Mouse (Mus musculus): ENCODE results near the gene Upb1. TPM values are rescaled to one million over a fixed set of nuclear protein-coding genes. Genes with fewer than 3 reads are reported as not detected.
"Not testable (repeated sequence)": the region's sequence is repeated elsewhere in the genome, so short reads cannot be mapped to it uniquely, and the experiment has no call there.

Upb1 gene
- polyA plus RNA-seq, 1 experiment: 0.77 TPM

DNA sequence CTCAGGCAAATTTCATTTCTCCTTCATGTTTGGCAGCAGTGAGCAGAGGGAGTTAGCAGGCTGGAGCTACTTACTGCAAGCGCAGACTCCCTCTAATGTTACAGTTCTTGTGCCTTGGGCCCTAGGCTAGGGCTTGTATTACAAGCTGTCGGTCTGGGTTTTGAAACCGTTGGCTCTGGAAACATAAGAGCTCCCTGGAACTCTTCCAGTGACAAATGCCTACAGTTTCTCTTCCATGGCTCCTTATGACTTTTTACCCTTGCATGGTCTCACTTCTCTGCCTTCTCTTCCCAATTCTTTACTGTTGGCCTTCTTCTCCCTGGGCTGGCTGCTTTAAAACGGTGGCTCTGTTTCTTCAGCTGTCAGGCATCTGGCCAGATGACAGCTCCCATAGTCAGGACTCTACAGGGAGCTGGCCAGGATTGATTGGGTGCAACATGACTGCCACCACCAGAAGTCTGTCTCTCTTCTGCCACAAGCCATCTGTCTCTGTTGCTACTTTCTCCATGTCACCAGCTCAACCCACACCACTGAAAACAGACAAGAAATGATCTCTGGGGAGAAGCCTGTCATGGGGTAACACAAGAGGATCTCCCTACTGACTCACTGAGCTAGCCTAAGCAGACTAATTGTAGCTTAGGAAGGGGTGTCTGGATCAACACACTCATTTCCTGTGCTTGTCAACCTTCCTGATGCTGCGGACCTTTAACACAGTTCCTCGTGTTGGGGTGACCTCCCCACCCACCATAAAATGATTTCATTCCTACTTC, 65.1 kb downstream of the Upb1 start:
- H3K36me3 ChIP-seq (ENCODE audit: control insufficient read depth, insufficient read depth, low read length): no peaks in the 10 kb centered on the region
- no peak overlapping the region for H3K4me3 ChIP-seq (ENCODE audit: control insufficient read depth, insufficient read depth, low read length)
- no peak overlapping the region for H3K27ac ChIP-seq (ENCODE audit: control insufficient read depth, insufficient read depth, low read length)
- TF ChIP-seq POLR2A (IDR thresholded peaks at IDR 0.05; ENCODE audit: control insufficient read depth, extremely low read depth, insufficient read depth, low read length, poor library complexity) (no peak), CTCF (IDR thresholded peaks at IDR 0.05; ENCODE audit: borderline replicate concordance, control insufficient read depth, extremely low read depth, insufficient read depth, low read length, poor library complexity) (no peak)
- H3K4me1 ChIP-seq (replicated peaks; ENCODE audit: control insufficient read depth, insufficient read depth, low read length): peaks cover 2% of the 10 kb centered on the region; the same call in 1 of the 2 replicates
- DNase-seq: no peak
- WGBS: 71% methylated on average over 6 of the region's 6 CpGs
- H3K27me3 ChIP-seq (ENCODE audit: control insufficient read depth, insufficient read depth, low read length): no peaks in the 10 kb centered on the region

DNA sequence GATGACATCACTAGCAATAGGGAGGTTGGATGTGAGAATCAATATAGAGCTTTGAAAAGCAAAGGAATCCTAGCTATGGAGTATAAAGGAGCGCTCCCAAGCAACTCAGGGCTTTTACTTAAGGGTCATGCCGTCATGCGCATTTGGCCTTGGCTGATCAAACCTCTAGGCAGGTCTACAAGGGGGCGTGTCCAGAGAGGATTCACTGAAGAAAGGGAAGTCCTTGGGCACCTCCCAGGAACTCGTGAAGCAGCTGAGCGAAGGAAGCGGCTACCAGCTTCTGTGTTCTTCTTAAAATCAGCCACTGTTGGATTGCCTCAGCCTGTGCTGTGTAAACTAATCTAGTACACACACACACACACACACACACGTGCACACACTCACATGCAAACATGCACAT, 72.5 kb downstream of the Upb1 start:
- TF ChIP-seq CTCF (IDR thresholded peaks at IDR 0.05; ENCODE audit: borderline replicate concordance, control insufficient read depth, extremely low read depth, insufficient read depth, low read length, poor library complexity): no peak
- TF ChIP-seq POLR2A (IDR thresholded peaks at IDR 0.05; ENCODE audit: control insufficient read depth, extremely low read depth, insufficient read depth, low read length, poor library complexity): no peak
- Histone ChIP-seq H3K27ac (ENCODE audit: control insufficient read depth, insufficient read depth, low read length) (no peak overlapping the region), H3K36me3 (ENCODE audit: control insufficient read depth, insufficient read depth, low read length) (no peaks in the 10 kb centered on the region), H3K4me1 (replicated peaks; ENCODE audit: control insufficient read depth, insufficient read depth, low read length) (no peaks in the 10 kb centered on the region), H3K27me3 (ENCODE audit: control insufficient read depth, insufficient read depth, low read length) (no peaks in the 10 kb centered on the region), H3K4me3 (ENCODE audit: control insufficient read depth, insufficient read depth, low read length) (no peak overlapping the region)
- no peak for DNase-seq
- 33% methylated on average over 8 of the region's 8 CpGs for WGBS

- WGBS: 91% methylated on average over 5 of the region's 5 CpGs
- no peak overlapping the region for H3K4me3 ChIP-seq (ENCODE audit: control insufficient read depth, insufficient read depth, low read length)
These were observed 73.7 kb downstream of the Upb1 start for GRCm38 (mm10) chr10:75474571-75474970.

DNA sequence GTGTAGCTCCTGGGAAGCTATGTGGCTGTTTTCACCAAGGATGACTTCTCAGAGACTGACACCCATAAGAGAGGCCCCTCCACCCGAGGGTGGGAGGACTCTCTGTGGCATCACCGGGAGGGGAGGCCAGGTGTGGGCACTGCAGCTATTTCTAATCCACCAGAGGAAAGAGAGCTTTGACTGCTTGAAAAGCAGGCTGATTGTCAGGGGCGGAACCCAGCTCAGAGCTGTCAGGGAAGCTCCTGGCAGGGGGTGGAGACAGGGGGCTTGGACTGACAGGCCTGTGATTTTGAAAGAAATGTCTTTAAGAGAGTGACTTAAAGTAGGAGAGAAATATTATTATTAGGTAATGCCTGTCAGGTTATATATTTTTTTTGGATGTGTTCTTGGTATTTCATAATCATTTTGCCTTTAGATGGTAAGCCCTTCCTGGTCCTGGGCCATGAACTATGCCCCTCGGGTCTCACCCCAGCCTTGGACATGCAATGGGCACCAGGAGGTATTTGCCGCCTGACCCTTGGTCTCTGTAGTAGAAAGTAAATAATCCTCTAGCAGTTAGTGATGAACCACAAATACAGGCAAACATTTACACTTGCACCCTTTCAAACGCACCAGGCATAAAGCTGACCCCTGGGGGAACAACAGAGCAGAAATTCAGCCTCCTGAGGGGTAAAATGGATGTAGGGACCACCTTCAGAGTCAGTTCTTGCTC, 74.4 kb downstream of the Upb1 start:
- 61% methylated on average over 5 of the region's 6 CpGs for WGBS
- H3K27ac ChIP-seq (ENCODE audit: control insufficient read depth, insufficient read depth, low read length); DNase-seq; H3K36me3 ChIP-seq (ENCODE audit: control insufficient read depth, insufficient read depth, low read length); H3K27me3 ChIP-seq (ENCODE audit: control insufficient read depth, insufficient read depth, low read length); H3K4me3 ChIP-seq (ENCODE audit: control insufficient read depth, insufficient read depth, low read length); H3K4me1 ChIP-seq (replicated peaks; ENCODE audit: control insufficient read depth, insufficient read depth, low read length): not testable (repeated sequence)

More at GRCm38 (mm10) chr10:75474571-75474970, 73.7 kb downstream of the Upb1 start:
- no peak for DNase-seq
- Histone ChIP-seq H3K27ac (ENCODE audit: control insufficient read depth, insufficient read depth, low read length) (no peak overlapping the region), H3K4me1 (replicated peaks; ENCODE audit: control insufficient read depth, insufficient read depth, low read length) (no peaks in the 10 kb centered on the region), H3K27me3 (ENCODE audit: control insufficient read depth, insufficient read depth, low read length) (no peaks in the 10 kb centered on the region), H3K36me3 (ENCODE audit: control insufficient read depth, insufficient read depth, low read length) (no peaks in the 10 kb centered on the region)
- TF ChIP-seq CTCF (IDR thresholded peaks at IDR 0.05; ENCODE audit: borderline replicate concordance, control insufficient read depth, extremely low read depth, insufficient read depth, low read length, poor library complexity) (no peak), POLR2A (IDR thresholded peaks at IDR 0.05; ENCODE audit: control insufficient read depth, extremely low read depth, insufficient read depth, low read length, poor library complexity) (no peak)

DNA sequence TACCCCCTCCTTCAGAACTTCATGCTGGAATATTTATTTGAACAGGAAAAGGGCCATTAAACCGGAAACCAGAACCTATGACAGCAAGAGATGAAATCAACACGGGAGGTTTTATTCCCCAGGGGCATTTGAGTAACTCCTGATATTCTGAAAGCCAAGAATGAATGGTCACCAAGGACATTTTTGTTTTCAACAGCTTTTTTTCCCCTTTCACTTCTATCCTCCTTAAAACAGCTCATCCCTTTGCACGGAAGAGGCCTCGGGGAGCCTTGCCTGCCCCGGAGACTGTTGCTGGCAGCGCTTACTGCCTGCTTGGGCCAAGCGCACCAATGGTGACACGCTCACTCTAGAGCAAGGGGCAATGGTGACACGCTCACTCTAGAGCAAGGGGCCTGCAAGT, 76.1 kb downstream of the Upb1 start:
- no peak for DNase-seq
- H3K27me3 ChIP-seq (ENCODE audit: control insufficient read depth, insufficient read depth, low read length): no peaks in the 10 kb centered on the region
- no peaks in the 10 kb centered on the region for H3K4me1 ChIP-seq (replicated peaks; ENCODE audit: control insufficient read depth, insufficient read depth, low read length)
- WGBS: 71% methylated on average over 9 of the region's 9 CpGs
- H3K36me3 ChIP-seq (ENCODE audit: control insufficient read depth, insufficient read depth, low read length): no peaks in the 10 kb centered on the region
- H3K27ac ChIP-seq (ENCODE audit: control insufficient read depth, insufficient read depth, low read length): no peak overlapping the region
- TF ChIP-seq CTCF (IDR thresholded peaks at IDR 0.05; ENCODE audit: borderline replicate concordance, control insufficient read depth, extremely low read depth, insufficient read depth, low read length, poor library complexity) (no peak), POLR2A (IDR thresholded peaks at IDR 0.05; ENCODE audit: control insufficient read depth, extremely low read depth, insufficient read depth, low read length, poor library complexity) (no peak)
- no peak overlapping the region for H3K4me3 ChIP-seq (ENCODE audit: control insufficient read depth, insufficient read depth, low read length)

DNA sequence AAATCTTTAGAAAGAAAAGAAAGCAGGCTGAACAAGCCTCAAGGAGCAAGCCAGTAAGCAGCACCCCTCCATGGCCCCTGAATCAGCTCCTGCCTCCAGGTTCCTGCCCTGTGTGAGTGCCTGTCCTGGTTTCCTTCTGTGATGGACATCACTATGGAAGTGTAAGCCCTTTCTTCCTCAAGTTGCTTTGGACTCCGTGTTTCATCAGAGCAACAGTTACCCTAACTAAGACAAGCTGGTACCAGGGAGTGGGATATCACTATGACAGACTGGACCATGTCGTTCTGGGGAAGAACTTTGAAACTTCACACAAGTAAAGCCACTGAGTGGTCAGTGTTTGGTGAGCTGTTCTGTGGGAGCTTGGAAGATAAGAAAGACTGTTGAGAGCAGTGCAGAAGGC, 79.0 kb downstream of the Upb1 start:
- WGBS: 93% methylated on average over 2 of the region's 2 CpGs
- no peak for DNase-seq
- Histone ChIP-seq H3K27ac (ENCODE audit: control insufficient read depth, insufficient read depth, low read length) (no peak overlapping the region), H3K4me1 (replicated peaks; ENCODE audit: control insufficient read depth, insufficient read depth, low read length) (no peaks in the 10 kb centered on the region), H3K4me3 (ENCODE audit: control insufficient read depth, insufficient read depth, low read length) (no peak overlapping the region), H3K27me3 (ENCODE audit: control insufficient read depth, insufficient read depth, low read length) (no peaks in the 10 kb centered on the region), H3K36me3 (ENCODE audit: control insufficient read depth, insufficient read depth, low read length) (no peaks in the 10 kb centered on the region)
- TF ChIP-seq CTCF (IDR thresholded peaks at IDR 0.05; ENCODE audit: borderline replicate concordance, control insufficient read depth, extremely low read depth, insufficient read depth, low read length, poor library complexity) (no peak), POLR2A (IDR thresholded peaks at IDR 0.05; ENCODE audit: control insufficient read depth, extremely low read depth, insufficient read depth, low read length, poor library complexity) (no peak)
